Mouse (Mus musculus) liver, embryonic 16.5 days (tissue): ENCODE results near the gene Sf3b3. TPM values are rescaled to one million over a fixed set of nuclear protein-coding genes. Genes with fewer than 3 reads are reported as not detected.

Experiments
- ATAC-seq: fragments of 200-750 bp; cut with Nextera tagmentation; 2 replicates; pipeline ENCODE4 v1.8.0; 2017; ENCODE audit warnings: low read depth, mild to moderate bottlenecking, moderate number of reproducible peaks, moderate library complexity
- H3K27ac ChIP-seq: fragments of 300-500 bp; sonication (generic); 2 replicates; pipeline ENCODE4 v1.5.1; 2014; ENCODE audit warnings: mild to moderate bottlenecking, low read length
- H3K27me3 ChIP-seq: fragments of 300-500 bp; sonication (generic); 2 replicates; pipeline ENCODE4 v1.6.1; 2014; ENCODE audit warnings: low read depth, low read length, mixed read lengths; ENCODE audit not compliant: control insufficient read depth, insufficient read depth
- H3K36me3 ChIP-seq: fragments of 300-500 bp; sonication (generic); 2 replicates; pipeline ENCODE4 v1.6.1; 2014; ENCODE audit warnings: mild to moderate bottlenecking; ENCODE audit not compliant: control insufficient read depth, insufficient read depth
- H3K4me1 ChIP-seq: fragments of 300-500 bp; sonication (generic); 2 replicates; pipeline ENCODE4 v1.6.1; 2014; ENCODE audit warnings: low read depth, low read length, mixed read lengths; ENCODE audit not compliant: control insufficient read depth
- H3K4me2 ChIP-seq: fragments of 300-500 bp; sonication (generic); 2 replicates; pipeline ENCODE4 v1.6.1; 2014; ENCODE audit warnings: low read depth, low read length, mixed read lengths
- H3K4me3 ChIP-seq: fragments of 300-500 bp; sonication (generic); 2 replicates; pipeline ENCODE4 v1.5.1; 2014; ENCODE audit warnings: low read depth, mild to moderate bottlenecking, low read length
- H3K9ac ChIP-seq: fragments of 300-500 bp; sonication (generic); 2 replicates; pipeline ENCODE4 v1.6.1; 2014; ENCODE audit warnings: low read depth, low read length
- H3K9me3 ChIP-seq: fragments of 300-500 bp; sonication (generic); replicated peaks from 2 replicates; pipeline ENCODE4 v1.6.1; 2016; ENCODE audit warnings: low read length; ENCODE audit not compliant: control insufficient read depth
- WGBS: fragments of 180-500 bp; shearing (Covaris S2); extraction: QIAGEN DNeasy Blood & Tissue Kit; methylation state at CpG from one replicate; pipeline ENCODE4 v1.1.7; 2014; ENCODE audit not compliant: insufficient replicate concordance; 5-methylcytosine and 5-hydroxymethylcytosine counted together
- polyA plus RNA-seq: library from polyadenylated mRNA; unstranded; fragments of >200 nt; fragmentation: Nextera tagmentation; extraction: Ambion mirVana; gene quantifications from 2 replicates; pipeline ENCODE4 v1.2.1, GENCODE M21; 2015

The Sf3b3 gene
- polyA plus RNA-seq, 1 experiment from 2014 or later = 56.5 TPM

DNA sequence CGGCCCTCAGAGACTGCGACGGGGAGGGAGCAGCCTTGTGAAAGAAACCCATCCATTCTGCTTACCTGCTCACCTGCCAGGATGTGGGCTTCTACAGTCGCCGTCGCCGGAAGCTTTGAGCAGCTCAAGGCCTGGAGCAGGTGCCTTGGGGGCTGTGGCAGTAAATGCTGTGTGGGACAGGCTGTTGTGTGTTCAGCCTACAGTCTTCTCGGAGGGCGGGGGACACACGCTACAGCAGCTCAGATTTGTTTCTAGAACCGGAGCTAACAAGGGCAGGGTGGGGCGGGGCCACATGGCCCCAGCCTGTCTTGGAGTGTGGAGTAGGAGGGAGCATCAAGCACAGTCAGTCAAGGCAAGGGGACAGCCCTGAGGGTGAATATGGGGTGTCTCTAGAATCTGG, 40.9 kb downstream of the Sf3b3 start, which contains the start of gene Il34:
Gene Il34 (minus strand): TSS at position 256 of the 400 bp plus-strand sequence.
- Histone ChIP-seq H3K4me1 (no peaks in the 10 kb centered on the region), H3K36me3 (peaks cover 17% of the 10 kb centered on the region), H3K4me3 (no peak within 1 kb of the TSS), H3K27me3 (no peaks in the 10 kb centered on the region), H3K9me3 (no peaks in the 10 kb centered on the region), H3K4me2 (no peak within 1 kb of the TSS), H3K27ac (no peak within 1 kb of the TSS), H3K9ac (no peak within 1 kb of the TSS)
- no peak for ATAC-seq
- 37% methylated on average over 12 of the region's 12 CpGs for WGBS

DNA sequence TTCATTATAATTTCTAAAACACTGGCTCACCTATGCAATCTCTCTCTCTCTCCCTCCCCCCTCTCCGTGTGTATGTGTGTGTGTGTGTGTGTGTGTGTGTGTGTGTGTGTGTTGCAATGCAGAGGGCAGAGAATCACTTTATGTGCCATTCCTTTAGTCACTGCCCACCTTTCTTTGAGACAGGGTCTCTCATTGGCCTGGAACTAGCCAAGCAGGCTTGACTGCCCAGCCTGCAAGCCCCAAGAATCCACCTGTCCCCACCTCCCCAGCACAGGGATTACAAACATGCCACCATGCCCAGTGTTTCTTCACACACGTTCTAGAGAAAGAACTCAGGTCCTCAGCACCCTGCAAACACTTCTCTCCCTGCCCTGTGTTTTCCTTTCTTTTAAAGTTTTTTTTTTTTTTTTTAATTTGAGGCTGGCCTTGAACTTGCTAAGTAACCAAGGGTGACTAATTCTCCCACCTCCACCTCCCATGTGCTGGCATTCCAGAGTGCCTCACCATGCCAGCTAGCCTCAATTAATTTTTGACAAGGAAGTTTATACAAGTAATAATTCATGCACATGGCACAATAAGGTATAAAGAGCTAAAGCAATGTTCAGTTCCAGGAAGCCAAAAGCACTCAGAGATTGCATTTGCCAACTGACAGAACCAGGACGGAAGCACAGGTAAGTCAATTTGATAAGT, 41.6 kb downstream of the Sf3b3 start:
- H3K4me2 ChIP-seq = no peak overlapping the region
- no peaks in the 10 kb centered on the region for H3K9me3 ChIP-seq
- H3K36me3 ChIP-seq = peaks cover 10% of the 10 kb centered on the region
- no peak overlapping the region for H3K27ac ChIP-seq
- no peak overlapping the region for H3K9ac ChIP-seq
- 35% methylated on average over 3 of the region's 3 CpGs for WGBS
- H3K4me1 ChIP-seq = no peaks in the 10 kb centered on the region
- no peak for ATAC-seq
- H3K4me3 ChIP-seq = no peak overlapping the region
- H3K27me3 ChIP-seq = no peaks in the 10 kb centered on the region

DNA sequence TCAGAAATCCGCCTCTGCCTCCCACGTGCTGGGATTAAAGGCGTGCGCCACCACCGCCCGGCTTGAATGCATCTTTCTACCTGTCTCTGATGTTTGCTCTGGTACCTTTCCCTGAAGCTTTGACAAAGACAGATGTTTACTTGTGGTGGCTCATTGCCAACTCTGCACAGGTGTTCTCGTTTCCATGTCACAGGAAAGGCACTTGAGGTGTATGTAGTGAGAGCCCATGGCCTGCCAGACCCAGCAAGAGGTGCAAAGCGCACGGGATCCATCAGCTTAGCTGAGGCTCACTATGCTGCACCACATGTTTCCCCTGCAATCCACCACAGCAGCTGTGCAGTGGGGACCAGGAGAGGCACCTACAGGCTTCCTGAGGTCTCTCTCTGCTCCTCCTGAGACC, 42.7 kb downstream of the Sf3b3 start:
- no peak overlapping the region for H3K27ac ChIP-seq
- no peak overlapping the region for H3K9ac ChIP-seq
- WGBS = 78% methylated on average over 9 of the region's 9 CpGs
- no peaks in the 10 kb centered on the region for H3K9me3 ChIP-seq
- H3K4me2 ChIP-seq = no peak overlapping the region
- H3K4me3 ChIP-seq = no peak overlapping the region
- H3K36me3 ChIP-seq = no peaks in the 10 kb centered on the region
- ATAC-seq = no peak
- H3K4me1 ChIP-seq = no peaks in the 10 kb centered on the region
- H3K27me3 ChIP-seq = no peaks in the 10 kb centered on the region

DNA sequence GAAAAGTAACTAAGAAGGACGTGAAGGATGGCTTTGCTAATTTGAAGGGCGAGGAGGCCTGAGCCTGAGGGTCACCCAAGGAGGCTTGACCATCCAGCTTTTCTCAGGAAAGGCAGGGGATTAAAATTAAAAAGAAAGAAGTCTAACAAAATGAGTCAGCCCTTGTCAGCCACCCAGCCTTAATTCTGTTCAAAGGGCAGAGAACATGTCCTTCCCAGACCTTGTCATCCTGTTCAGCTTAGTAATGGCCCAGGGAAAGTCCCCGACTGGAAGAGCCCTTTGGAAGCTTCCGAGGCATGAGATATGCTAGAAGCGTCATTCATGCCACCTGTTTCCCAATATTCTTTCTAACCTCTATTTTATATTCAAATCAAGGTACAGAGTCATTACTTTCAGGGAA, 43.6 kb downstream of the Sf3b3 start:
- H3K9me3 ChIP-seq = no peaks in the 10 kb centered on the region
- no peak overlapping the region for H3K4me3 ChIP-seq
- H3K4me2 ChIP-seq = no peak overlapping the region
- H3K27ac ChIP-seq = no peak overlapping the region
- no peak for ATAC-seq
- no peak overlapping the region for H3K9ac ChIP-seq
- H3K36me3 ChIP-seq = no peaks in the 10 kb centered on the region
- WGBS = 65% methylated on average over 5 of the region's 5 CpGs
- H3K4me1 ChIP-seq = no peaks in the 10 kb centered on the region
- no peaks in the 10 kb centered on the region for H3K27me3 ChIP-seq

DNA sequence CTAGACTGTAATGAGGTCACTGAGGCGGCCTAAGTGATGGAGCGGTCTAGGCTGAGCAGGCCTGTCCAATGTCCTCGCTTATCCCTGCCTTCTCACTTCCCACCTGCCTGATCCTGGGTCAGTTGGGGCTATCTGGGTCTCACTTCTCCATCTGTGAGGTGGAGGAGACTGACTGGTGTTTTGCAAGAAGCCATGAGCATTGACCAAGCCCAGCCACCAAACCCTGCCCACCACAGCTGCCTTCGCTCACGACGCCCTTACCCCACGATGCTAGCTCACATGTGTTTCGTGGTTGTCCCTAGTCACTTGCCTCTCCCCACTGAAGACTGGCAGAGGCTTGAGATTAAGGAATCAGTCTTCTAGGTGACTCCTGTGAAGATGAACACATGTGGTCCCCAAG, 49.5 kb downstream of the Sf3b3 start:
- no peaks in the 10 kb centered on the region for H3K9me3 ChIP-seq
- ATAC-seq = no peak
- WGBS = 88% methylated on average over 8 of the region's 8 CpGs

DNA sequence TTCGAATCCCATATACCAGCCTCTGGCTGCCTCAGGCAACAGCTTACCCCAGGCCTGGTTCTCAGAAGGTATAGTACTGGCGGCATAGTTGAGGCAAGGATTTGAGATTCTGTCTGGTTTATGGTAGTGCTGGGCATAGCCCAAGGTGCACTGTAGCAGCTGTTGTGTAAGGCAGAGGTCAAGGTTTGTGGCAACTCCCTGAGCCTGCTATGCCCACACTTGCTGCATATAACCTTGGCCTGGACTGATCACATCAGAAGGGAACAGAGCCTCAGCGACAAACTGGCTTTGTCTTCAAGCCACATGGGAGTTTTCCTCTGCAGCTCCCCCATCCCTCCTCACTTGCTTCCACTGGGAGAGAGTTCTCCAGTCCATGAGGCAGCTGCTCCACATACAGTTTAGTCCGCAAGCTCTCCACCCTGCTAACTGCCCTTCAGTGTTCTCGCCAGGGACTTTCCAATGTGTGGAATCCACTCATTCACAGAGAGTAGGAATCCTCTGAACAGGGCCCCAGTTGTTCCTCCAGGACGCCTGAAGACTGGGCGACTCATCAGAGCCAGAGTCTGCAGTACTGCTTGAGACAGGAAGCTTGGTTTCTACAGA, 52.1 kb downstream of the Sf3b3 start:
- H3K4me1 ChIP-seq = no peaks in the 10 kb centered on the region
- no peak overlapping the region for H3K9ac ChIP-seq
- no peak overlapping the region for H3K4me3 ChIP-seq
- no peaks in the 10 kb centered on the region for H3K27me3 ChIP-seq
- no peak overlapping the region for H3K4me2 ChIP-seq
- no peaks in the 10 kb centered on the region for H3K36me3 ChIP-seq
- 67% methylated on average over 7 of the region's 7 CpGs for WGBS
- ATAC-seq = no peak
- no peak overlapping the region for H3K27ac ChIP-seq
- no peaks in the 10 kb centered on the region for H3K9me3 ChIP-seq

More for the DNA sequence above, 49.5 kb downstream of the Sf3b3 start:
- no peaks in the 10 kb centered on the region for H3K27me3 ChIP-seq
- H3K36me3 ChIP-seq = no peaks in the 10 kb centered on the region
- H3K4me1 ChIP-seq = no peaks in the 10 kb centered on the region
- no peak overlapping the region for H3K9ac ChIP-seq
- H3K4me2 ChIP-seq = no peak overlapping the region
- no peak overlapping the region for H3K4me3 ChIP-seq
- H3K27ac ChIP-seq = no peak overlapping the region

DNA sequence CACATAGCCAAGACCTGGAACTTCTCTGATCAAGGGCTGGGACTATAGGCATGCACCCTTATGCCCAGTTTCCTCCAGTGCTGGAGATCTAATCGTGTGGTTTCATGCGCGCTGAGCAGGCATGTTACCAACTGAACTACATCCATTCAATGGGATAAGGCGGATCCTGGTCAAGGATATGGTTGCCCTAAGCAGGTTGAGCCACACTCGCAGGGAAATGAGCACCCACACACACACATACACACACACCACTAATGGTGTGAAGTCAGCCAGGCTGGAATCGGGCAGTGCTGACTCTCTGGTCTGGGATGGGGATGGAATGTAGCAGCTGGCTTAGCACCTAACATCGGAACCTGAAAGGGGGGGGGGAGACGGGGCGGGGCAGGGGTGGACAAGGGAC, 52.7 kb downstream of the Sf3b3 start:
- WGBS = 73% methylated on average over 9 of the region's 9 CpGs
- no peak overlapping the region for H3K4me3 ChIP-seq
- no peaks in the 10 kb centered on the region for H3K27me3 ChIP-seq
- ATAC-seq = no peak
- no peak overlapping the region for H3K27ac ChIP-seq
- no peak overlapping the region for H3K9ac ChIP-seq
- H3K36me3 ChIP-seq = no peaks in the 10 kb centered on the region
- H3K9me3 ChIP-seq = no peaks in the 10 kb centered on the region
- H3K4me1 ChIP-seq = no peaks in the 10 kb centered on the region
- H3K4me2 ChIP-seq = no peak overlapping the region

DNA sequence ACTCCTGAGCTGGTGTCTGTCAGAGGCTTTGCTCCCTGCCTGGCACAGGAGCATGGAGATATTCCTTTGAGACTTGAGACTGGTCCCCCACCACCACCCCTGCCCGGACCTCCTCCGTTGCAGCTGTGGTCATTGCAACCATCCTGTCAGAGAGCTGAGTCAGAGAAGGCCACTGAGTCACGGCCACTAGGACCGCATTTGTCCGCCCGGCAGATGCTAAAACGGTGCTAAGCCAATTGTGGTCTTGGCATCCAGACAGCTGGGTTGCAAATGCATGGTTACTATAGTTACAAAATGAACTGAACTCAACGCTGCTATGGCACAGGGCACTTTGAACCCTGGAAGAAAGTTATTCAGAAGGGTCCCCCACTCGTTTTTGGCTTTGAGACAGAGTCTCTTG, 53.1 kb downstream of the Sf3b3 start:
- Histone ChIP-seq H3K27ac (no peak overlapping the region), H3K9ac (no peak overlapping the region), H3K4me1 (no peaks in the 10 kb centered on the region), H3K4me3 (no peak overlapping the region), H3K4me2 (no peak overlapping the region), H3K36me3 (no peaks in the 10 kb centered on the region), H3K9me3 (no peaks in the 10 kb centered on the region), H3K27me3 (no peaks in the 10 kb centered on the region)
- 66% methylated on average over 9 of the region's 9 CpGs for WGBS
- no peak for ATAC-seq

DNA sequence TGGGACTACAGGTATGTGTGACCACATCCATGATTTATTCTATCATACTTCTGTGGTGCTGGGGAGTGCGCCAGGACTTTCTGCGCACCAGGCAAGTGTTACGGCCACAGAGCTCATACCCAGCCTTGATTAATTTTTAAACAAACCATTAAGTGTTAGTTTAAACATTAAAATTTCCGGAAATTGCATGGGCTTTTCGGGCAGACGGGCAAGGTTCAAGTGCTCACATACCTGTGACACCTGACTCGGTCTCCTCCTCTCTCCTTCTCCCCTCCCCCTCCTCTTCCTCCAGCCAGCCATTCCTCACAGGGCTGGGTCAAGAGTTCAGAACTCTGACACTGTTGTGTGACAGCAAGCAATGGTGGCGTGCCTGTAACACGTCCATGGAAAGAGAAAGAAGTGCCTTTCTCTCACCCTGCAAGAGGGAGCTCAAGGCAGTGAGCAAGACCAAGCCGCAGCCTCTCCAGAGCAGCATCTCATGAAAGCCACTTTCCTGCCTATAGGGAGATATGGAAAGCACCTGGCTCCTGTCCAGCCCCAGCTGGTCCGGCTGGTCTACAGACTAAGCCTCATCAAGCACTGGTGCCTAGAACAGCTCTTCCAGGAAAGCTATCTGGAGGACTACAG, 53.9 kb downstream of the Sf3b3 start:
- H3K4me1 ChIP-seq = no peaks in the 10 kb centered on the region
- ATAC-seq = peak; percentile 71
- WGBS = 50% methylated on average over 11 of the region's 11 CpGs
- no peaks in the 10 kb centered on the region for H3K36me3 ChIP-seq
- 0 out of 2 replicates have a peak overlapping the region, but pooled peaks have one; percentile 4 for H3K27ac ChIP-seq
- no peak overlapping the region for H3K4me3 ChIP-seq
- no peak overlapping the region for H3K9ac ChIP-seq
- no peaks in the 10 kb centered on the region for H3K27me3 ChIP-seq
- no peaks in the 10 kb centered on the region for H3K9me3 ChIP-seq
- no peak overlapping the region for H3K4me2 ChIP-seq
